Mouse (Mus musculus) thymus, adult 2 months (tissue): ENCODE measurements around the gene Sod2.
"Not testable (repeated sequence)": the region's sequence is repeated elsewhere in the genome, so short reads cannot be mapped to it uniquely, and the experiment has no call there.

Experiments used
- CTCF ChIP-seq: fragments of 200-500 bp; IDR thresholded peaks from 2 replicates; pipeline ENCODE4 v1.5.1; 2012; ENCODE audit warnings: mild to moderate bottlenecking, control low read depth, low read length, moderate library complexity, borderline replicate concordance; ENCODE audit not compliant: control insufficient read depth, poor library complexity, insufficient read depth; ENCODE audit errors: extremely low read depth
- POLR2A ChIP-seq: fragments of 200-500 bp; IDR thresholded peaks from 2 replicates; pipeline ENCODE4 v1.6.1; 2012; ENCODE audit warnings: mild to moderate bottlenecking, low read length, control low read depth, moderate library complexity; ENCODE audit not compliant: control insufficient read depth, poor library complexity, insufficient read depth; ENCODE audit errors: extremely low read depth

- not testable (repeated sequence) for TF ChIP-seq POLR2A, CTCF
Observed at GRCm38 (mm10) chr17:13062882-13063281, 56.2 kb downstream of the Sod2 start.
